Mouse (Mus musculus) bone marrow, adult 2 months (tissue): ENCODE results near the gene Cacna1e. TPM values are rescaled to one million over a fixed set of nuclear protein-coding genes. Genes with fewer than 3 reads are reported as not detected.
A peak's percentile ranks its signal among the peaks of the same experiment; 100 is the strongest.

Experiments used
- H3K27ac ChIP-seq: fragments of 200-500 bp; 2 replicates; pipeline ENCODE4 v1.5.1; 2012; ENCODE audit warnings: low read depth, mild to moderate bottlenecking, control low read depth, inconsistent platforms, low read length; ENCODE audit not compliant: control insufficient read depth, poor library complexity, insufficient read depth
- H3K4me1 ChIP-seq: fragments of 200-500 bp; 2 replicates; pipeline ENCODE4 v1.6.1; 2011; ENCODE audit warnings: low read length; ENCODE audit not compliant: control insufficient read depth, insufficient read depth
- H3K4me3 ChIP-seq: fragments of 200-500 bp; replicated peaks from 2 replicates; pipeline ENCODE3; 2011; ENCODE audit warnings: mild to moderate bottlenecking, low read depth, low read length, control low read depth; ENCODE audit not compliant: control insufficient read depth
- CTCF ChIP-seq: fragments of 200-500 bp; IDR thresholded peaks from 2 replicates; pipeline ENCODE4 v1.5.1; 2011; ENCODE audit warnings: low read length, control low read depth; ENCODE audit not compliant: control insufficient read depth, insufficient read depth
- POLR2A ChIP-seq: fragments of 200-500 bp; IDR thresholded peaks from 2 replicates; pipeline ENCODE4 v1.6.1; 2011; ENCODE audit warnings: low read depth, mild to moderate bottlenecking, control low read depth, low read length, borderline replicate concordance; ENCODE audit not compliant: control insufficient read depth
- WGBS: fragments of 180-500 bp; shearing (Covaris S2); methylation state at CpG from one replicate; pipeline ENCODE4 v1.1.7; 2018; 5-methylcytosine and 5-hydroxymethylcytosine counted together
- polyA plus RNA-seq: library from polyadenylated mRNA; stranded (reverse); fragments of >200 nt; gene quantifications from 2 replicates; pipeline ENCODE4 v1.2.4, GENCODE M21; 2011; ENCODE audit warnings: low replicate concordance; ENCODE audit not compliant: missing spikeins, insufficient read depth, insufficient read length

Cacna1e gene
- polyA plus RNA-seq, 1 experiment = 13.6 TPM

- 28% methylated on average over 3 of the region's 3 CpGs for WGBS
- no peak for TF ChIP-seq POLR2A
- no peak for TF ChIP-seq CTCF
- H3K4me3 ChIP-seq = no peak overlapping the region
- peaks cover 4% of the 10 kb centered on the region; the same call in 1 of the 2 replicates for H3K4me1 ChIP-seq
- H3K27ac ChIP-seq = peak overlapping the region; percentile 41; the same call in 1 of the 2 replicates
These were observed 61.2 kb downstream of the Cacna1e start for GRCm38 (mm10) chr1:154823098-154823497.

DNA sequence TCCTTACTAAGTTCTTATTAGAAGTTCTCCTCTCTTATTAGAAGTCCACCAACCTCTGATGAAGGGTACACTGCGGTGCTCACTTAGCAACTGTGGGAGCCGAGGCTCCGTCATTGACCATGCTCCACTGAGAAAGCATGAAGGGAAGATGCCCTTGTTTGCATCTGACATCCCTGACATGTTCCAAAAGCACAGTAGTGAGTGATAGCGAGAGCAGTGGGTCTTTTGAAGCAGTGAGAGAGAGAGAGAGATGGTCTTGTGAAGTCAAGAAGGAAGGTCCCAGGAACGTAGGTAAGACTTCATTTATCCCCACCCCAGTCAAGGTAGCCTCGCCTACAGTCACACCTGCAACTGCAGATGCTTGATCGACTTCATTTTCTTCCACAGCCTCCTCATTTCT is 63.9 kb downstream of the Cacna1e start:
- TF ChIP-seq POLR2A (no peak), CTCF (no peak)
- H3K4me3 ChIP-seq = no peak overlapping the region
- WGBS = 83% methylated on average over 7 of the region's 7 CpGs
- H3K4me1 ChIP-seq = peaks cover 4% of the 10 kb centered on the region; the same call in 1 of the 2 replicates
- H3K27ac ChIP-seq = 0 out of 2 replicates have a peak overlapping the region, but pooled peaks have one; percentile 11

GRCm38 (mm10) chr1:154819960-154820359 is 64.3 kb downstream of the Cacna1e start:
- TF ChIP-seq CTCF (no peak), POLR2A (no peak)
- WGBS = 78% methylated on average over 2 of the region's 2 CpGs
- no peak overlapping the region for H3K4me3 ChIP-seq
- no peak overlapping the region for H3K27ac ChIP-seq
- peaks cover 4% of the 10 kb centered on the region; the same call in 1 of the 2 replicates for H3K4me1 ChIP-seq

- peaks cover 4% of the 10 kb centered on the region; the same call in 1 of the 2 replicates for H3K4me1 ChIP-seq
- no peak for TF ChIP-seq POLR2A
- no peak for TF ChIP-seq CTCF
- H3K27ac ChIP-seq = no peak overlapping the region
- WGBS = 18% methylated on average over 1 of the region's 1 CpGs
- H3K4me3 ChIP-seq = no peak overlapping the region
These were observed 65.6 kb downstream of the Cacna1e start for GRCm38 (mm10) chr1:154818742-154819141.

- WGBS = 72% methylated on average over 6 of the region's 6 CpGs
These were observed 67.5 kb downstream of the Cacna1e start for GRCm38 (mm10) chr1:154816836-154817235.

DNA sequence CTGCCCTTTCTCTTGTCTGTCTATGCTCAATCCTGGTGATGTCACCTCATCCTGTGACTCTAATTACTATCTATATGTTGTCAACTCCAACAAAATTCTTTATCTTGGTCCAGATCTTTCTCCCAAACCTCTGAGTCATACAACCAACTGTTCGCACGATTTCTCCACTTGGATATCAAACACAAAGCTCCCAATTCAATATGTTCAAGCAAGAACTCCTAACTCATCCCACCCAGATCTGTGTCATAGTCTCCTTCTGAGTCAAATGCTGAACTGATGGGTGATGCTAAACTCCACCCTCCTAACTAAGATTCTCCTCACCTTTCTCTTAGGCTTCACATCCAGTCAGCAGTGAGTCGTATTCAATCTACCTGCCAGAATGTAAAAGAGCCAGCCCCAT is 68.0 kb downstream of the Cacna1e start:
- Histone ChIP-seq H3K4me1 (peaks cover 2% of the 10 kb centered on the region; the same call in 1 of the 2 replicates), H3K27ac (no peak overlapping the region), H3K4me3 (no peak overlapping the region)
- 83% methylated on average over 3 of the region's 3 CpGs for WGBS
- TF ChIP-seq POLR2A (no peak), CTCF (no peak)

More at GRCm38 (mm10) chr1:154816836-154817235, 67.5 kb downstream of the Cacna1e start:
- TF ChIP-seq CTCF (no peak), POLR2A (no peak)
- Histone ChIP-seq H3K4me1 (peaks cover 2% of the 10 kb centered on the region; the same call in 1 of the 2 replicates), H3K4me3 (no peak overlapping the region), H3K27ac (peak overlapping the region; percentile 92)

DNA sequence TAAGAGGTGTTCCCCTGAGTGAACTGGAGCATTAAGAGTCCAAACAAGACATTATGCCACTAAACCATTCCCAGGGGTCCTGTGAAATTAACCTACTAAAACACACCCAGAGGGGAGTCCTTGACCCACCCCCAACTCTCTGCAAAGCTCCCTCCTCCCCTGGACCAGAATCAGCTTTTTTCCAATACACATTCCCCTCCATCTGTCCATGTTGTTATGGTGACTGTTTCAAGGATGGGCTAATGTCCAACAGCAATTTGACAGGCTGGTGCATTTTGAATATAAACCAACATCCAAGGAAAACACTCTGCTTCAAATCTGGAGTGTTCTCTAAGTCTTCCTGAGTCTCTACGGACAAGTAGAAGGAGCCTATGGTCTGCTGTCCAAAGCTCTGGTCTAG is 78.6 kb downstream of the Cacna1e start:
- WGBS = 83% methylated on average over 1 of the region's 1 CpGs
- Histone ChIP-seq H3K4me1 (no peaks in the 10 kb centered on the region), H3K27ac (no peak overlapping the region), H3K4me3 (no peak overlapping the region)
- no peak for TF ChIP-seq POLR2A
- TF ChIP-seq CTCF = no peak

- Histone ChIP-seq H3K4me1 (no peaks in the 10 kb centered on the region), H3K4me3 (no peak overlapping the region), H3K27ac (no peak overlapping the region)
- no peak for TF ChIP-seq POLR2A
- no peak for TF ChIP-seq CTCF
- WGBS = 72% methylated on average over 3 of the region's 3 CpGs
These were observed 79.3 kb downstream of the Cacna1e start for GRCm38 (mm10) chr1:154805038-154805437.
